Mouse (Mus musculus) neural tube, embryonic 15.5 days (tissue): Measurements from ENCODE around the gene Kcnj4. TPM values are rescaled to one million over a fixed set of nuclear protein-coding genes. Genes with fewer than 3 reads are reported as not detected.

Experiments
- ATAC-seq: fragments of 200-750 bp; cut with Nextera tagmentation; 2 replicates; pipeline ENCODE4 v1.8.0; 2017; ENCODE audit warnings: mild to moderate bottlenecking, moderate TSS enrichment, moderate library complexity; ENCODE audit not compliant: low FRiP score
- H3K27ac ChIP-seq: fragments of 300-500 bp; sonication (generic); replicated peaks from 2 replicates; pipeline ENCODE4 v1.5.1; 2015; ENCODE audit warnings: mild to moderate bottlenecking, inconsistent platforms
- H3K27me3 ChIP-seq: fragments of 300-500 bp; sonication (generic); replicated peaks from 2 replicates; pipeline ENCODE4 v1.6.1; 2015; ENCODE audit warnings: inconsistent platforms
- H3K36me3 ChIP-seq: fragments of 300-500 bp; sonication (generic); 2 replicates; pipeline ENCODE4 v1.6.1; 2015; ENCODE audit warnings: inconsistent platforms
- H3K4me1 ChIP-seq: fragments of 300-500 bp; sonication (generic); 2 replicates; pipeline ENCODE4 v1.6.1; 2015; ENCODE audit warnings: inconsistent platforms
- H3K4me2 ChIP-seq: fragments of 300-500 bp; sonication (generic); 2 replicates; pipeline ENCODE4 v1.6.1; 2015; ENCODE audit warnings: inconsistent platforms, mild to moderate bottlenecking, moderate library complexity
- H3K4me3 ChIP-seq: fragments of 300-500 bp; sonication (generic); replicated peaks from 2 replicates; pipeline ENCODE4 v1.5.1; 2015; ENCODE audit warnings: mild to moderate bottlenecking, inconsistent platforms
- H3K9ac ChIP-seq: fragments of 300-500 bp; sonication (generic); replicated peaks from 2 replicates; pipeline ENCODE4 v1.6.1; 2015; ENCODE audit warnings: mild to moderate bottlenecking, inconsistent platforms
- H3K9me3 ChIP-seq: fragments of 300-500 bp; sonication (generic); replicated peaks from 2 replicates; pipeline ENCODE4 v1.6.1; 2016; ENCODE audit warnings: inconsistent platforms
- WGBS: fragments of 180-500 bp; shearing (Covaris S2); methylation state at CpG from one replicate; pipeline ENCODE4 v1.1.7; 2015; ENCODE audit warnings: mixed read lengths; 5-methylcytosine and 5-hydroxymethylcytosine counted together
- polyA plus RNA-seq: library from polyadenylated mRNA; unstranded; fragments of >200 nt; fragmentation: Nextera tagmentation; extraction: Ambion mirVana; gene quantifications from 2 replicates; pipeline ENCODE4 v1.2.1, GENCODE M21; 2015

The Kcnj4 gene
- polyA plus RNA-seq, 1 experiment from 2014 or later, result not detected

DNA sequence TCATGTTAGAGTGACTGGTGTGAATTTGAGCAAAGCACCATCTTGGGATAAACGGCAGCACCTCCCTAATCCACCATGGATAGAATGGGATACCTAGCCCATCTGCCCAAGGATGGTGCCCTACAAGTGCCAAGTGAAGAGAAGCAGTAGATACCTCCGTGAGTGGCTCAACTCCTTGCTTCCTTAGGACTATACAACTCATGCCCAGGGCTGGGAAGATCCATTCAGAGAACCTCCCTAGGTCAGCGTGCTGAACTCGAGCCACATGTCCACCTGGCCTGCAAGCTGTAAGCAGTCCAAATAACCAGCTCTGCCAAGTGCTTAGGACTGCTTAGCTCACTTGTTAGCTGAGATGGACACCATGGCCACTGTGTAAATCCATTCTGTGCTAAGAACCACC is 22.2 kb upstream of the Kcnj4 start:
- ATAC-seq, result no peak
- 81% methylated on average over 4 of the region's 4 CpGs for WGBS
- peaks cover 61% of the 10 kb centered on the region for H3K36me3 ChIP-seq

DNA sequence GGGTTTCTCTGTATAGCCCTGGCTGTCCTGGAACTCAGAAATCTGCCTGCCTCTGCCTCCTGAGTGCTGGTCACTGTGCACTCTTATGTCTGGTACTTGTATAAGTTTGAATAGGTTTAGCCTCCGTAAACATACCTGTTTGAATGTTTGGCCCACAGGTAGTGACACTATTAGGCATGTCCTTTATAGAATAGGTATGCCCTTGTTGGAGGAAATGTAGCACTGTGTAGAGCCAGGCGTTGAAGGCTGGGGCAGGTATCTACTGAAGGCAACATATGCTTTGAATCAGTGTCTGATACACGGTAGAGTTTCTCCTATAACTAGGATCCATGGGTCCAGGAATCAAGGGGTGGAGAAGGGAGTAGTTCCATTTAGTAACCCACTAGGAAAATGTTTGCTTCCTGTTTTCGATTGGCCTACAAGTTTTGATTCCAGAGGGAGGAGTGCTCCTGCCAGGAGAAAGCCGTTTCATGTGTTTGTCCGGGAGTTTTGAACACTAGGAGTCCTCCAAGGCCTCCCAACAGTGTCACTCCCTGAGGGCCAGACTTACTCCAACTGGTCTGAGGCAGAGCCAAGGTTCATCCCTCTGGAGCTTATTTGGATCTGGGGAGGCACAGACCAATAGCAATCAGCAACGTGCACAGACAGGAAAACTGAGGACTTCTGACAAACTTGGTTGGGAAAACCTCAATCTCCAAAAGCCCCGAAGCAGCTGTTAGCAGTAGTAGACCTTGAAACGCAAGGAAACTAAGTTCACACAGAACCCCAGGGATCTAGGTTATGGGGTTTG is 21.1 kb upstream of the Kcnj4 start:
- Histone ChIP-seq H3K36me3 (peaks cover 52% of the 10 kb centered on the region), H3K4me2 (no peak overlapping the region), H3K9ac (no peak overlapping the region), H3K4me3 (no peak overlapping the region), H3K27me3 (no peaks in the 10 kb centered on the region), H3K27ac (no peak overlapping the region), H3K4me1 (no peaks in the 10 kb centered on the region), H3K9me3 (no peaks in the 10 kb centered on the region)
- 58% methylated on average over 9 of the region's 9 CpGs for WGBS
- peak; percentile 53; the same call in 1 of the 2 replicates for ATAC-seq

More for the DNA sequence above, 22.2 kb upstream of the Kcnj4 start:
- Histone ChIP-seq H3K9me3 (no peaks in the 10 kb centered on the region), H3K9ac (no peak overlapping the region), H3K4me3 (no peak overlapping the region), H3K27me3 (no peaks in the 10 kb centered on the region), H3K4me2 (no peak overlapping the region), H3K4me1 (no peaks in the 10 kb centered on the region), H3K27ac (no peak overlapping the region)

DNA sequence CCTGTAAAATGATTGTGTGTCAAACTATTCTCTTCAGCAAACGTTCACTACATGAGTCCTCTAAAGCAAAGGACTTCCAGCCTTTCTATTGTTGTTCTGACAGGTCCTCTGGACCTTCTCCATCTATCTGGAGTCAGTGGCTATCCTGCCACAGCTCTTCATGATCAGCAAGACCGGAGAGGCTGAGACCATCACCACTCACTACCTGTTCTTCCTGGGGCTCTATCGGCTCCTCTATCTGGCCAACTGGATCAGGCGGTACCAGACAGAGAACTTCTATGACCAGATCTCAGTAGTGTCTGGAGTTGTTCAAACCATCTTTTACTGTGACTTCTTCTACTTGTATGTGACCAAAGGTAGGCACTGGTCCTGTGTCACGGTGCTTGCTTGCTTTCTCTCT is 20.5 kb upstream of the Kcnj4 start:
- 82% methylated on average over 5 of the region's 5 CpGs for WGBS
- H3K27me3 ChIP-seq, result no peaks in the 10 kb centered on the region
- H3K36me3 ChIP-seq, result peaks cover 46% of the 10 kb centered on the region
- no peak overlapping the region for H3K27ac ChIP-seq
- no peak overlapping the region for H3K4me3 ChIP-seq
- H3K4me2 ChIP-seq, result no peak overlapping the region
- no peaks in the 10 kb centered on the region for H3K9me3 ChIP-seq
- no peak overlapping the region for H3K9ac ChIP-seq
- no peaks in the 10 kb centered on the region for H3K4me1 ChIP-seq
- ATAC-seq, result no peak

DNA sequence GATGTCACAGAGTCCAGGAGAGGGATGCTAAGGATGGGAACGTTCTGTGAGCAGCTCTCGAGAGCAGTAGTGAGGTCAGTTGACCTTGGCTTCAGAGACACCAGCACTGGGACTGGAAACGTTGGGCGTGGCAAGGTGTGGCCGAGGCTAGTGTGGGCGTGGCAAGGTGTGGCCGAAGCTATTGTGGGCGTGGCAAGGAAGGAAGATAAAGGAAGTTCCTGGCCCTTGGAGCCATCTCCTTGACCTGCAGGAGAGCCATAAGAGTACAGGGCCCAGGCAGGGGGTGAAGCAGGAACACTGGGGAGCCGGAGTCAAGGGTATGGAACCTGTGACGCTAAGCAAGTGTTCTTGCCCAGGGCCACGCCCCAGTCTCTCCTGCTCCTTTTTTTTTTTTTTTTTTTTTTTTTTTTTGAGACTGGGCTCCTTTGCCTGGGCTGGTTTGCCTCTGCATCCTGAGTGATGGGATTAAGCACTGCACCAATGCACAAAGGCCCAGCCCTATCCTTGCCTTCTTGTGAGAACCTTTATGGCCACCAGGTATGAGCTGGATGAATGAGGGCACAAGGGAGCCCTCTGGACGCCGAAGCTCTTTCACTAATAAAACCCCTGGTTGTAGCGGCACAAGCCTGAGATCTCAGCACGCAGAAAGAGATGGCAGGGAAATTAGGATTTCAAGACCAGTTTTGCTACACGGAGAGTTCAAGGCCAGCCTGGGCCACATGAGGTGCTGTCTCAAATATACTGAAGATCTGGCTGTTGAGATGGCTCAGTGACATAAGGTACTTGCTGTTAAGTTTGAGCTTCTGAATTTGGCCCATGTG is 14.6 kb upstream of the Kcnj4 start:
- no peak for ATAC-seq
- peaks cover 36% of the 10 kb centered on the region for H3K27me3 ChIP-seq
- no peak overlapping the region for H3K4me2 ChIP-seq
- H3K36me3 ChIP-seq, result no peaks in the 10 kb centered on the region
- 48% methylated on average over 16 of the region's 16 CpGs for WGBS
- peaks cover 12% of the 10 kb centered on the region for H3K4me1 ChIP-seq
- no peaks in the 10 kb centered on the region for H3K9me3 ChIP-seq
- H3K27ac ChIP-seq, result no peak overlapping the region
- no peak overlapping the region for H3K4me3 ChIP-seq
- H3K9ac ChIP-seq, result no peak overlapping the region

DNA sequence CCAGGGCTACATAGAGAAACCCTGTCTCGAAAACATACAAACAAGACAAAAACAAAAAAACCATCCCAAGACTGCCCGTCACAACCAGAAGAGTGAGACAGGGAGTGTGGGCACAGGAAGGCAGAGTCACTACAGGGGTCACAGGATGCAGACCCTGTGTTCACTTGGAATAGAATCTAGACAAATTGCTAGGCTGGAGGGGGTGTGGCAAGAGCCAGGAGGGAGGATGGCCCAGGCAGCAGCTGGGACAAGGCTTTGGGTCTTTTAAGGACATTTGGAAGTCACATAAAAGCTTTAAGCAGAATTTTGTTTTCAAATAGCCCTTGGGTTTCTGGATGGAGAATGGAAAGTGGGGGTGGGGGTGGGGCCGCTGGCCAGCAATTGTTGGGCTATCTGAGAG is 13.5 kb upstream of the Kcnj4 start:
- Histone ChIP-seq H3K9me3 (no peaks in the 10 kb centered on the region), H3K9ac (no peak overlapping the region), H3K27ac (no peak overlapping the region), H3K27me3 (peaks cover 47% of the 10 kb centered on the region), H3K36me3 (no peaks in the 10 kb centered on the region), H3K4me2 (no peak overlapping the region), H3K4me3 (no peak overlapping the region), H3K4me1 (peaks cover 12% of the 10 kb centered on the region)
- WGBS, result 83% methylated on average over 3 of the region's 3 CpGs
- ATAC-seq, result no peak

DNA sequence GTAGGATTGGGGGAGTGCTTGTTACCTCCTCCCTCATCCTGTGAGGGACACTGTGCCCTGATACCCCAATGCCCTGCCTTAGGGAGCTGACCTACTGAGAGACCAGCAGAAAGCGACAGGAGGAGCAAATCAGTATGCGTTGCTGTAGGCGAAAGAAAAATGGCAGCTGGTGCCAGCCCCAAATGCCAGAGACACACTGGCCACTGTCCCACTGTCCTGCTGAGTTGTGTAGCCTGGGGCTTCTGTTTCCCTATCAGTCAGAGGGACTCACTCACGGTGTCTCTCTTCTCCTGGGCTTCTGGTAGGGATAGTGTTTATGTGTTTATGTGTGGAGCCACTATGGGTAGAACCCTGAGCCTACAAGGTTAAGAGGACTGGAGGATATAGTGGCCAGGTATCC is 12.7 kb upstream of the Kcnj4 start:
- Histone ChIP-seq H3K9me3 (no peaks in the 10 kb centered on the region), H3K27ac (no peak overlapping the region), H3K4me1 (peaks cover 12% of the 10 kb centered on the region), H3K36me3 (no peaks in the 10 kb centered on the region), H3K4me2 (peak overlapping the region; percentile 85; the same call in 1 of the 2 replicates), H3K4me3 (no peak overlapping the region), H3K9ac (no peak overlapping the region), H3K27me3 (peaks cover 53% of the 10 kb centered on the region)
- ATAC-seq, result no peak
- 45% methylated on average over 4 of the region's 4 CpGs for WGBS

DNA sequence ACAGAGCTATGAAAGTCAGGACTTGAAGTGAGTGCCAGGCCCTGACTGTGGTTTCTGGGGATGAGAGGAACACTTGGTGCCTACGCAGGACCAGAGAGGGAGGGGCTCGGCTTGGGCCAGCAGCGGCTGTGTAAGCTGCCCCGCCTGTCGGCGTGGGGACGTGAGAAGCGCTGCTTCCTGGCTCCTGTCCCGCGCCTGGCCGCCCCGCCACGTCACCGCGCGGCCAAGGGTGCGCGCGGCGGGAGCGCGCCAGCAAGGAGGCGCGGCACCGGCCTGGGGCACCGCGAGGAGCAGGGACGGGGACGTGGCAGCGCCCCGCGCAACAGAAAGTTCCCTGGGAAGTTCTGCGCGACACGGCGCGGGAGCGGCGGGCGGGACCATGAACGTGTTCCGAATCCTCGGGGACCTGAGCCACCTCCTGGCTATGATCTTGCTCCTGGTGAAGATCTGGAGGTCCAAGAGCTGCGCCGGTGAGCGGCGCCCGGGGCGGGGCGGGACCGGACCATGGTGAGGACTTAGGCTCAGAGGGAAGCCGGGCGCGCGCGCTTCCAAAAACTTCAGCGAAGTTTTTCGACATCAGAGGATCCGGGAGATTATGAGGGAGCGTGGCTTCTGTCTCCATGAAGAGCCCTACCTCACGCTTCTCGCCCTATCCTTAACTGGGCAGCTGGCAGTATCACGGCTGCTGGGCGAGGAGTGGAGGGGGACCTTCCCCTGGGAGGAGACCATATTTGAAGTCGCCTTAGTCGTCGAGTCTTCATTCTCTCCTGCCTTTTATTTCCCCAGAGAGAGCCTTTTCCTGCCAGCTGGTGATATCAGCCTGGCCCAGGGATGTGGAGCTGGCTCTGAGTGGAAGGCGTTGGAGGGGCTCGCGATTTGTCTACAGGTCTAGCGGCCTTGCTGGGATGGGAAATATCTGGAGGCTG is 11.4 kb upstream of the Kcnj4 start, which contains the start of gene Kdelr3:
Kdelr3 (plus strand) TSS at position 241 of the 926 bp plus-strand sequence.
- peak within 1 kb of the TSS; percentile 46 for H3K9ac ChIP-seq
- peaks cover 24% of the 10 kb centered on the region for H3K4me1 ChIP-seq
- peaks cover 59% of the 10 kb centered on the region for H3K27me3 ChIP-seq
- under 1% methylated on average over 71 of the region's 71 CpGs for WGBS
- H3K4me3 ChIP-seq, result peak within 1 kb of the TSS; percentile 44
- ATAC-seq, result no peak
- H3K27ac ChIP-seq, result no peak within 1 kb of the TSS
- no peaks in the 10 kb centered on the region for H3K36me3 ChIP-seq
- no peaks in the 10 kb centered on the region for H3K9me3 ChIP-seq
- H3K4me2 ChIP-seq, result peak within 1 kb of the TSS; percentile 85

DNA sequence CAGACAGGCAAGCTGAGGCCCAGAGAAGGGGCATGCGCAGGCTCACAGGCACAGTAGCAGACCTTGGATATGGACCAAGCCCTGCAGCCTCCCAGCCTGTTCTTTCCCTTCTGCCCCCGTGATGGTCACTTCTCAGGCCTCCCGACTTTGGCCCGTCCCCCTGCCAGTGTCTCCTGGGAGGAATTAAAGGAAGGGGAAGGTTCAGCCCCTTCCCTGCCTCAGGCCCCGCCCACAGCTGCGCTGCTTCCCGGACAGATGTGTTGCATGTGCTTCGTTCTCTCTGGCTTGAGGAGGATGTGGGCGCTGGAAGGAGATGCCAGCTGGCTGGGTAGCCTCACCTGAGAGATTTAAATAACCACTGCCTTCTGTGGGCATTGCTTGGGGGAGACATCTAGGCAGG is 8.9 kb upstream of the Kcnj4 start:
- Histone ChIP-seq H3K27me3 (peaks cover 77% of the 10 kb centered on the region), H3K4me2 (no peak overlapping the region), H3K27ac (no peak overlapping the region), H3K4me3 (no peak overlapping the region), H3K36me3 (no peaks in the 10 kb centered on the region), H3K4me1 (peaks cover 30% of the 10 kb centered on the region), H3K9ac (no peak overlapping the region), H3K9me3 (no peaks in the 10 kb centered on the region)
- WGBS, result 7% methylated on average over 9 of the region's 9 CpGs
- no peak for ATAC-seq

DNA sequence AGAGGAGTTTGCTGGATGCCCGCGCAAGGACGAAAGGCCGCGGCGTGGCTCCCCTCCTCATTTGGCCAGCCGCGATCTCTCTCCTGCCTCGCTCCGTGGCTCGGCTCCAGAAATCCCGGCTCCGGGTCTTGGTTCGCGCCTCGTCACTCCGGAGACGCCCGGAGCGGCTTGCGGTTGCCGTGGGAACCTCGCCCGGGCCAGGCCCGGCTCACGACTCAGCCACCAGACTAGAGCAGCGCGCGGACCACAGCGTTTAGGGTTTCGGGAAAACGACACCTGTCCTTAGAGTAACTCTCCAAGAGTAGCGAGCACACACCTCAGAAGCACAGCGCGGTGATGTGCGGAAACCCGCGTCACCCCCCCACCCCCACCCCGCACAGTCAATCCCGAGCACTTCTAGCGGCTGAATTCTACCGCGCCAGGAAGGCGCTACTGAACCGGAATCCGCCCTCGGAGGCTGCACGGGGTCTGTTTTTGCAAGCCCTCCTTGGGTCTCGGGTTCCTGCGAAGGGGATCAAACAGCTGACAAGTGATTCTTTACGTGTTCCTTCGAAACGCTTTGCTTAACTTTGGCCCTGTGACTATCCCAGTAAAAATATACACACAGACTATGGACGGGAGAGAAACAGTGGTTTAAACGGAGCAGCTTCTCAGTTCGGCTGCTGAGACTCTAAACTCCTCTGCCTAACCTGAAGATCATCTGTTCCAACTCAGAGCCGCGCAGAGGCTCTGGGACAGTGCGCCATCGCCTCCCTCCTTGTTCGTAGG is 6.7 kb upstream of the Kcnj4 start:
- peak overlapping the region; percentile 46 for H3K4me3 ChIP-seq
- H3K27me3 ChIP-seq, result peaks cover 83% of the 10 kb centered on the region
- under 1% methylated on average over 60 of the region's 61 CpGs for WGBS
- H3K9ac ChIP-seq, result peak overlapping the region; percentile 37; the same call in 1 of the 2 replicates
- peak overlapping the region; percentile 83 for H3K4me2 ChIP-seq
- H3K4me1 ChIP-seq, result peaks cover 25% of the 10 kb centered on the region
- H3K9me3 ChIP-seq, result no peaks in the 10 kb centered on the region
- H3K27ac ChIP-seq, result no peak overlapping the region
- ATAC-seq, result peak; percentile 87
- H3K36me3 ChIP-seq, result no peaks in the 10 kb centered on the region

DNA sequence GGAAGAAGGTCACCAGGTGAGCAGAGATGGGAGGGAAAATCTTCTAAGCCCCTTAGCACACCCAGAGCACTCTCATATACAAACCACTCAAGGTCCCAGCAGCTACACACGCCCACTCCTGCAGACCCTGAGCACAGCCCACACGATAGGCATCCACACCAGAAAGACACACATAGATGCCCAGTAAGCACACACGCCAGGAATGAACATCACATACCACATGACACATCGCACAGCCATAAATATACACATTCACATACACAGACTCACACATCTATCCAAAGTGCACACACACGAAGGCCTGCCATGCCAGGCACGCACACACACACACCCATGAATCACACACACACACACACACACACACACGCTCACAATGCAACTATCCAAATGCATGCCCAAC is 5.4 kb upstream of the Kcnj4 start:
- Histone ChIP-seq H3K9ac (no peak overlapping the region), H3K4me3 (no peak overlapping the region), H3K36me3 (no peaks in the 10 kb centered on the region), H3K27me3 (peaks cover 81% of the 10 kb centered on the region), H3K4me1 (peaks cover 29% of the 10 kb centered on the region), H3K27ac (no peak overlapping the region), H3K4me2 (no peak overlapping the region), H3K9me3 (no peaks in the 10 kb centered on the region)
- ATAC-seq, result no peak
- WGBS, result 83% methylated on average over 7 of the region's 7 CpGs
